Comparison of ENCODE assay signal across 7 mouse cellular contexts in genomic region chr1:171036550-171037324, GRCm38 (mm10). TPM values are rescaled to one million over a fixed set of nuclear protein-coding genes. Genes with fewer than 3 reads are reported as not detected.
DNase-seq lines count a peak whose midpoint lies in the region; ATAC-seq and TF ChIP-seq lines count a peak whose summit lies in the region.

No protein-coding gene starts in this region.

- peak; percentile 83 for DNase-seq in adrenal gland, adult 2 months
- DNase-seq in gastrocnemius, postnatal 14 days = peak; percentile 35
- DNase-seq in left cerebral cortex, adult 8-10 months (ENCODE audit: low spot score in 2 of 2) = peak; percentile 21 to 82
- DNase-seq in right cerebral cortex, postnatal 36 days (ENCODE audit: low spot score in 2 of 2) = peak; percentile 53 to 58

- H3K4me3 ChIP-seq in cortical plate, adult 2 months (ENCODE audit: insufficient read depth, low read length) = peak overlapping the region; percentile 72

- peak; percentile 24 for ATAC-seq in inflammation-experienced regulatory T-cells, adult 6 months
- 0 out of 2 replicates have a peak, but pooled peaks have one; percentile 28 for ATAC-seq in megakaryocyte, adult 5-6 weeks (ENCODE audit: poor library complexity, severe bottlenecking)

- intact Hi-C loops in gastrocnemius, postnatal 14 days (cut with DNase I; ENCODE audit: low total_unique reads) = no loop called here

- TF ChIP-seq CTCF in cortical plate, adult 2 months (IDR thresholded peaks at IDR 0.05; ENCODE audit: extremely low read depth, insufficient read depth, low read length) = no peak

- H3K27ac ChIP-seq in cortical plate, adult 2 months (ENCODE audit: insufficient read depth, low read length) = no peak overlapping the region

- no peak for TF ChIP-seq POLR2A in cortical plate, adult 2 months (IDR thresholded peaks at IDR 0.05; ENCODE audit: extremely low read depth, insufficient read depth, low read length)

- H3K4me1 ChIP-seq in cortical plate, adult 2 months (ENCODE audit: control insufficient read depth, insufficient read depth, low read length) = 0 out of 2 replicates have a peak, but pooled peaks cover 2% of the 10 kb centered on the region

RNA-seq across cellular contexts. Expression of gene Fcgr4, which starts 18.0 kb away (rescaled TPM):
- 1 to 10 TPM; 5.1 to 6.9 TPM for total RNA-seq in adrenal gland, adult 2 months (2021)
- polyA plus RNA-seq in adrenal gland, adult 2 months (2012; rRNA removed) = 1.6 and 2.0 TPM in 2 replicates
- polyA plus RNA-seq in cortical plate, adult 2 months (2012; rRNA removed) = 0.31 and 0.57 TPM in 2 replicates
- total RNA-seq in gastrocnemius, postnatal 14 days (2021) = not detected
- polyA plus RNA-seq in inflammation-experienced regulatory T-cells, adult 6 months (2017; shearing (Covaris generic)) = not detected
- under 1 TPM in 3 of 4 experiments, not detected in 1; 0.30 to 0.72 (median 0.43) TPM for total RNA-seq in left cerebral cortex, adult 8-10 months (2022)
- total RNA-seq in megakaryocyte, adult 5-6 weeks (2015) = 34.6 and 34.8 TPM in 2 replicates
- 30.0 and 47.4 TPM in 2 replicates for total RNA-seq in megakaryocyte, adult 5-6 weeks (2017)

RNA-seq across cellular contexts. Expression of gene Fcgr3, which starts 28.0 kb away (rescaled TPM):
- 10 to 100 TPM; 16.4 to 17.7 TPM for total RNA-seq in adrenal gland, adult 2 months (2021)
- 5.4 and 5.5 TPM in 2 replicates for polyA plus RNA-seq in adrenal gland, adult 2 months (2012; rRNA removed)
- 20.6 and 21.1 TPM in 2 replicates for polyA plus RNA-seq in cortical plate, adult 2 months (2012; rRNA removed)
- total RNA-seq in gastrocnemius, postnatal 14 days (2021) = 1 to 10 TPM; 7.0 to 7.4 TPM
- polyA plus RNA-seq in inflammation-experienced regulatory T-cells, adult 6 months (2017; shearing (Covaris generic)) = 1 to 10 TPM in 1 of 3 experiments, under 1 TPM in 1, not detected in 1; 0.98 to 1.5 TPM
- 10 to 100 TPM; 10.6 to 36.7 (median 22.6) TPM for total RNA-seq in left cerebral cortex, adult 8-10 months (2022)
- 499 and 513 TPM in 2 replicates for total RNA-seq in megakaryocyte, adult 5-6 weeks (2015)
- 540 and 572 TPM in 2 replicates for total RNA-seq in megakaryocyte, adult 5-6 weeks (2017)

Comparison
In these comparisons a context has a peak if more than half of its experiments do, and no peak if none do; other contexts are left out.
1. RNA of gene Fcgr3, which starts 28.0 kb away (total RNA-seq): 499 to 572 TPM in megakaryocyte, adult 5-6 weeks; 10.6 to 36.7 TPM in left cerebral cortex, adult 8-10 months, 16.4 to 17.7 TPM in adrenal gland, adult 2 months and 7.0 to 7.4 TPM in gastrocnemius, postnatal 14 days; every median in the first group is over 10 times any median in the second.
2. Peak in every context shown above with its lines, with median percentiles within 50 percentile points of each other: DNase-seq.